Mouse (Mus musculus) CH12.LX (cell line): ENCODE measurements around the gene Dnajb5. TPM values are rescaled to one million over a fixed set of nuclear protein-coding genes. Genes with fewer than 3 reads are reported as not detected.

ENCODE experiments used
- DNase-seq: peaks from one replicate; pipeline ENCODE4 v3.0.0-alpha.2; 2013; ENCODE audit errors: extremely low read depth
- H3K27ac ChIP-seq: 2 replicates; pipeline ENCODE4 v1.5.1; 2012; ENCODE audit warnings: low read depth, mild to moderate bottlenecking, control low read depth, moderate library complexity; ENCODE audit not compliant: insufficient read depth
- H3K27me3 ChIP-seq: replicated peaks from 2 replicates; pipeline ENCODE3; 2012; ENCODE audit warnings: inconsistent platforms
- H3K36me3 ChIP-seq, 2 experiments: replicated peaks in 1 of 2; 2 replicates each; pipeline versions ENCODE3 to v1.6.1; 2012; ENCODE audit warnings: inconsistent platforms in 1 of 2, low read length in 1 of 2, mild to moderate bottlenecking in 1 of 2, mixed read lengths in 1 of 2, moderate library complexity in 1 of 2; ENCODE audit not compliant: control insufficient read depth in 1 of 2, insufficient read depth in 1 of 2
- H3K4me1 ChIP-seq, 2 experiments: 2 replicates each; pipeline ENCODE4 v1.6.1; 2012; ENCODE audit warnings: inconsistent platforms in 1 of 2, moderate library complexity in 1 of 2; ENCODE audit not compliant: insufficient read depth in 2 of 2, control insufficient read depth in 1 of 2
- H3K4me2 ChIP-seq: 2 replicates; pipeline ENCODE4 v1.6.1; 2012; ENCODE audit warnings: low read depth, mild to moderate bottlenecking, control low read depth; ENCODE audit not compliant: poor library complexity, insufficient read depth, severe bottlenecking
- H3K4me3 ChIP-seq, 3 experiments: fragments of 150-350 bp in 1 of 3; sonication (generic) in 1 of 3; replicated peaks in 1 of 3; 2 replicates each; pipeline versions ENCODE3 to v1.5.1; 2011 to 2012; ENCODE audit warnings: low read depth in 2 of 3, low read length in 2 of 3, mild to moderate bottlenecking in 2 of 3, moderate library complexity in 2 of 3, control low read depth in 1 of 3, improper control_type of control experiment in 1 of 3, inconsistent platforms in 1 of 3, mixed read lengths in 1 of 3; ENCODE audit not compliant: poor library complexity in 1 of 3
- H3K79me2 ChIP-seq: replicated peaks from 2 replicates; pipeline ENCODE4 v1.6.1; 2012; ENCODE audit warnings: mild to moderate bottlenecking, moderate library complexity; ENCODE audit not compliant: control insufficient read depth, poor library complexity, insufficient read depth, severe bottlenecking; ENCODE audit errors: extremely low read depth
- H3K9ac ChIP-seq: 2 replicates; pipeline ENCODE4 v1.6.1; 2012; ENCODE audit warnings: low read depth, mild to moderate bottlenecking, control low read depth, moderate library complexity; ENCODE audit not compliant: insufficient read depth
- H3K9me3 ChIP-seq: replicated peaks from 2 replicates; pipeline ENCODE3; 2012; ENCODE audit warnings: low read length, inconsistent platforms, mixed read lengths
- CHD1 ChIP-seq: IDR thresholded peaks from 2 replicates; pipeline ENCODE4 v1.6.1; 2012; ENCODE audit warnings: low read depth, low read length, improper control_type of control experiment, inconsistent platforms
- CTCF ChIP-seq, 2 experiments: IDR thresholded peaks in 1 of 2; conservative IDR thresholded peaks in 1 of 2; 2 replicates each; pipeline ENCODE4 v1.5.1; 2011 to 2012; ENCODE audit warnings: low read depth in 2 of 2, low read length in 2 of 2, improper control_type of control experiment in 1 of 2, inconsistent platforms in 1 of 2, mild to moderate bottlenecking in 1 of 2, moderate library complexity in 1 of 2
- E2F4 ChIP-seq: IDR thresholded peaks from 2 replicates; pipeline ENCODE4 v1.6.1; 2011; ENCODE audit warnings: low read depth, low read length, improper control_type of control experiment; ENCODE audit not compliant: insufficient replicate concordance
- JUN ChIP-seq: IDR thresholded peaks from 2 replicates; pipeline ENCODE4 v1.6.1; 2011; ENCODE audit warnings: low read depth, mild to moderate bottlenecking, low read length, improper control_type of control experiment, moderate library complexity; ENCODE audit not compliant: insufficient read depth
- MAFK ChIP-seq: IDR thresholded peaks from 2 replicates; pipeline ENCODE4 v1.6.1; 2011; ENCODE audit warnings: low read length, improper control_type of control experiment; ENCODE audit not compliant: insufficient replicate concordance
- MAX ChIP-seq: IDR thresholded peaks from 2 replicates; pipeline ENCODE4 v1.6.1; 2011; ENCODE audit warnings: low read length, improper control_type of control experiment
- MEF2A ChIP-seq: IDR thresholded peaks from 2 replicates; pipeline ENCODE4 v1.6.1; 2014; ENCODE audit warnings: low read depth, mild to moderate bottlenecking, inconsistent platforms, low read length, improper control_type of control experiment, borderline replicate concordance
- MXI1 ChIP-seq: IDR thresholded peaks from 2 replicates; pipeline ENCODE4 v1.6.1; 2011; ENCODE audit warnings: mild to moderate bottlenecking, low read depth, low read length, improper control_type of control experiment
- NELFE ChIP-seq: IDR thresholded peaks from 2 replicates; pipeline ENCODE4 v1.6.1; 2011; ENCODE audit warnings: low read depth, low read length, improper control_type of control experiment
- RAD21 ChIP-seq: IDR thresholded peaks from 2 replicates; pipeline ENCODE4 v1.6.1; 2011; ENCODE audit warnings: low read depth, mild to moderate bottlenecking, low read length, improper control_type of control experiment, moderate library complexity
- RCOR1 ChIP-seq: conservative IDR thresholded peaks from 2 replicates; pipeline ENCODE4 v1.6.1; 2012; ENCODE audit warnings: low read depth, mild to moderate bottlenecking, inconsistent platforms, low read length, improper control_type of control experiment
- TCF12 ChIP-seq: IDR thresholded peaks from 2 replicates; pipeline ENCODE4 v1.6.1; 2014; ENCODE audit warnings: low read depth, mild to moderate bottlenecking, inconsistent platforms, low read length, improper control_type of control experiment
- USF1 ChIP-seq: IDR thresholded peaks from 2 replicates; pipeline ENCODE4 v1.6.1; 2014; ENCODE audit warnings: low read depth, mild to moderate bottlenecking, inconsistent platforms, low read length, improper control_type of control experiment
- ZKSCAN1 ChIP-seq: IDR thresholded peaks from 2 replicates; pipeline ENCODE4 v1.6.1; 2012; ENCODE audit warnings: low read depth, inconsistent platforms, low read length, improper control_type of control experiment, borderline replicate concordance
- dilution Hi-C: fragments of 300-500 bp; cut with MboI; formaldehyde crosslinking; loops from 2 replicates; pipeline ENCODE4 v1.14.3; 2020; ENCODE audit warnings: low sequenced_read_pairs; ENCODE audit not compliant: extremely low pct_unique_long_range_greater_than_20kb, extremely low pct_ligation_motif_present
- in situ Hi-C: fragments of 300-500 bp; cut with MboI; formaldehyde crosslinking; loops from 3 replicates; pipeline ENCODE4 v1.14.3; 2019; ENCODE audit warnings: low sequenced_read_pairs, low pct_ligation_motif_present, low pct_unique_long_range_greater_than_20kb, mixed read lengths
- polyA plus RNA-seq: library from polyadenylated mRNA; unstranded; fragments of >175 nt; gene quantifications from 2 replicates; pipeline ENCODE4 v1.2.1, GENCODE M21; 2012; ENCODE audit warnings: low read depth; ENCODE audit not compliant: insufficient read length
- total RNA-seq, 2 experiments: library from RNA; depleted of rRNA; stranded (reverse); fragments of 300-350 nt in 1 of 2; fragments of >200 nt in 1 of 2; gene quantifications; 2 replicates each; pipeline ENCODE4 v1.2.3; 2012 to 2014

The Dnajb5 gene
- total and polyA plus RNA-seq, 3 experiments: 1.9 to 3.9 (median 2.7) TPM

- Histone ChIP-seq H3K36me3 (peaks cover 4 to 40% of the 10 kb centered on the region in 2 experiments), H3K79me2 (no peaks in the 10 kb centered on the region), H3K4me2 (no peak overlapping the region), H3K27me3 (no peaks in the 10 kb centered on the region), H3K9ac (no peak overlapping the region), H3K27ac (no peak overlapping the region), H3K4me3 (no peak overlapping the region), H3K4me1 (peaks cover 0 to 38% of the 10 kb centered on the region in 2 experiments), H3K9me3 (no peaks in the 10 kb centered on the region)
- dilution Hi-C loops: no loop called here
- in situ Hi-C loops: no loop called here
- DNase-seq: no peak
- TF ChIP-seq MXI1 (no peak), RAD21 (no peak), JUN (no peak), CHD1 (no peak), MAX (no peak), USF1 (no peak), RCOR1 (no peak), ZKSCAN1 (no peak), CTCF (conservative IDR thresholded peaks at IDR 0.05 in 1 of 2, IDR thresholded peaks at IDR 0.05 in 1 of 2; ENCODE audit: low read depth in 2 of 2, low read length in 2 of 2) (no peak), MEF2A (no peak)
These were observed 7.0 kb downstream of the Dnajb5 start for GRCm38 (mm10) chr4:42956581-42956980.

GRCm38 (mm10) chr4:42957306-42957705, 7.7 kb downstream of the Dnajb5 start:
- in situ Hi-C loops: no loop called here
- TF ChIP-seq MAFK (no peak), CTCF (conservative IDR thresholded peaks at IDR 0.05 in 1 of 2, IDR thresholded peaks at IDR 0.05 in 1 of 2; ENCODE audit: low read depth in 2 of 2, low read length in 2 of 2) (no peak), MXI1 (no peak), E2F4 (no peak), MEF2A (no peak)
- TF ChIP-seq, all 38 proteins: peak for 0
- no peak overlapping the region for H3K4me2 ChIP-seq

GRCm38 (mm10) chr4:42957979-42958378, 8.4 kb downstream of the Dnajb5 start:
- H3K4me3 ChIP-seq: no peak overlapping the region
- dilution Hi-C loops: no loop called here
- H3K4me2 ChIP-seq: no peak overlapping the region
- TF ChIP-seq NELFE: no peak
- TF ChIP-seq TCF12: no peak
- no peak for TF ChIP-seq RCOR1
- no peak for DNase-seq
- H3K9me3 ChIP-seq: no peaks in the 10 kb centered on the region
- H3K36me3 ChIP-seq: peaks cover 4 to 40% of the 10 kb centered on the region in 2 experiments
- H3K27me3 ChIP-seq: no peaks in the 10 kb centered on the region
- in situ Hi-C loops: no loop called here
- no peak overlapping the region for H3K9ac ChIP-seq
- no peaks in the 10 kb centered on the region for H3K79me2 ChIP-seq
- H3K4me1 ChIP-seq: peaks cover 0 to 24% of the 10 kb centered on the region in 2 experiments; a peak in 3 of 4 replicates
- H3K27ac ChIP-seq: no peak overlapping the region

More at GRCm38 (mm10) chr4:42957306-42957705, 7.7 kb downstream of the Dnajb5 start:
- no peaks in the 10 kb centered on the region for H3K79me2 ChIP-seq
- H3K4me1 ChIP-seq: peaks cover 0 to 31% of the 10 kb centered on the region in 2 experiments; a peak in 3 of 4 replicates
- no peak for DNase-seq
- H3K4me3 ChIP-seq: no peak overlapping the region
- H3K9ac ChIP-seq: no peak overlapping the region
- dilution Hi-C loops: no loop called here
- no peaks in the 10 kb centered on the region for H3K27me3 ChIP-seq
- no peak overlapping the region for H3K27ac ChIP-seq
- H3K36me3 ChIP-seq: peaks cover 4 to 40% of the 10 kb centered on the region in 2 experiments
- H3K9me3 ChIP-seq: no peaks in the 10 kb centered on the region
